Mouse (Mus musculus): ENCODE results near the gene Snx1.

- TF ChIP-seq POLR2A (IDR thresholded peaks at IDR 0.05; ENCODE audit: low read depth, low read length) (no peak), CTCF (IDR thresholded peaks at IDR 0.05; ENCODE audit: borderline replicate concordance, insufficient read depth, low read length) (peak; percentile 73)
Measured at GRCm38 (mm10) chr9:66088411-66088810, 38.0 kb downstream of the Snx1 start.
